Comparison of ENCODE assay signal across 25 mouse cellular contexts in the genomic region with DNA sequence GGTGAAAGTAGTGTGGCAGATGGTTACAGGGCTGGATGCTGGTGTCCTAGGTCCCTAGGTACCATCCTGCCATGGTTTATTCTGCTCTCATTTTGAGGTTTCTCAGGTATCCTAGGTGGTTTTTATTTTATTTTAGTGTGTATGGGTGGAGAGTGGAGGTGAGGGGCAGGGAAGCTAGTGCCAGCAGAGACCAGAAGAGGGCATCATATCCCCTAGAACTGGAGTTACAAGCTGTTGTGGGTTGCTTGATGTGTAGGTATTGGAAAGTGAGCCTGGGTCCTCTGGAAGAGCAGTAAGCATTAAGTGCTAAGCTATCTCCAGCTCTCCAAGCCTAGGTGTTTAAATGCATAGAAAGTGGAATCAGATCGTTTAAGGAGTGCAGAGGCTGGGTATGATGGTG. TPM values are rescaled to one million over a fixed set of nuclear protein-coding genes. Genes with fewer than 3 reads are reported as not detected.
A peak's percentile ranks its signal among the peaks of the same experiment; 100 is the strongest.
DNase-seq lines count a peak whose midpoint lies in the region; ATAC-seq and TF ChIP-seq lines count a peak whose summit lies in the region.
"Had no signal": no experiment of that assay in that cellular context is flagged by ENCODE, and none has a peak within 500 bp of the region (broad histone marks: within the 10 kb centered on the region; RNA-seq: fewer than 3 reads in every experiment).

No protein-coding gene starts in this region.

- H3K4me1 ChIP-seq in heart, postnatal 0 days (ENCODE audit: control insufficient read depth, insufficient read depth), result no peaks in the 10 kb centered on the region
- H3K4me1 ChIP-seq in heart, embryonic 10.5 days, result peaks cover 18% of the 10 kb centered on the region
- H3K4me1 ChIP-seq in lung, adult 2 months (ENCODE audit: control insufficient read depth, insufficient read depth, low read length), result peaks cover 7% of the 10 kb centered on the region
- peaks cover 14% of the 10 kb centered on the region for H3K4me1 ChIP-seq in E14TG2a.4 (replicated peaks; ENCODE audit: low read depth, low read length)

- no peaks in the 10 kb centered on the region for H3K36me3 ChIP-seq in heart, postnatal 0 days (replicated peaks; ENCODE audit: control insufficient read depth, insufficient read depth, low read length)
- H3K36me3 ChIP-seq in heart, embryonic 10.5 days, result no peaks in the 10 kb centered on the region
- no peaks in the 10 kb centered on the region for H3K36me3 ChIP-seq in E14TG2a.4 (ENCODE audit: insufficient read depth, low read length)
- H3K36me3 ChIP-seq in splenic B cell, adult 2 months (ENCODE audit: control insufficient read depth, insufficient read depth, low read length, poor library complexity, severe bottlenecking), result no peaks in the 10 kb centered on the region
- H3K36me3 ChIP-seq: forebrain, embryonic 12.5 days; limb, embryonic 15.5 days; lung, embryonic 15.5 days; midbrain, embryonic 15.5 days; stomach, embryonic 15.5 days had no signal

- TF ChIP-seq EP300 in heart, postnatal 0 days (IDR thresholded peaks at IDR 0.05; ENCODE audit: low read depth), result no peak

- no peak overlapping the region for H3K9ac ChIP-seq in heart, postnatal 0 days (replicated peaks; ENCODE audit: low read depth, low read length)
- H3K9ac ChIP-seq: forebrain, embryonic 12.5 days; hindbrain, embryonic 14.5 days; limb, embryonic 15.5 days; lung, embryonic 15.5 days; midbrain, embryonic 15.5 days; stomach, embryonic 15.5 days had no signal

- TF ChIP-seq POLR2A in lung, adult 2 months (IDR thresholded peaks at IDR 0.05; ENCODE audit: borderline replicate concordance, extremely low read depth, low read depth, low read length), result no peak

- no peak overlapping the region for H3K4me3 ChIP-seq in heart, postnatal 0 days (ENCODE audit: low read depth, low read length)
- H3K4me3 ChIP-seq in heart, embryonic 10.5 days, result no peak overlapping the region
- no peak overlapping the region for H3K4me3 ChIP-seq in lung, adult 2 months (replicated peaks; ENCODE audit: extremely low read depth, low read depth, low read length)
- H3K4me3 ChIP-seq in E14TG2a.4 (replicated peaks; ENCODE audit: low read length), result no peak overlapping the region
- H3K4me3 ChIP-seq: forebrain, embryonic 12.5 days; layer of hippocampus, adult 2 months; limb, embryonic 15.5 days; lung, embryonic 15.5 days; megakaryocyte, embryonic 14.5 days; midbrain, embryonic 15.5 days; myocyte; stomach, embryonic 15.5 days had no signal

- ATAC-seq in heart, postnatal 0 days (ENCODE audit: insufficient read depth, low read depth), result no peak
- ATAC-seq: midbrain, embryonic 15.5 days had no signal

- DNase-seq in heart, postnatal 0 days (ENCODE audit: low spot score), result no peak
- DNase-seq in heart, embryonic 10.5 days (ENCODE audit: low spot score), result no peak
- no peak for DNase-seq in lung, adult 2 months
- no peak for DNase-seq in lung, postnatal 4 days
- peak; percentile 47 for DNase-seq in splenic B cell, adult 2 months (ENCODE audit: low read depth, low spot score)
- no peak for DNase-seq in adrenal gland, postnatal 10 days
- DNase-seq: cerebellum, adult 9-10 months; gastrocnemius, postnatal 14 days; heart, postnatal 10 days; kidney, adult 18-20 months; kidney, postnatal 14 days; layer of hippocampus, postnatal 36 days; right cerebral cortex, postnatal 14 days had no signal

- 40% methylated on average over 1 of the region's 1 CpGs for WGBS in heart, postnatal 0 days
- WGBS in heart, embryonic 10.5 days, result 42% methylated on average over 1 of the region's 1 CpGs
- 39% methylated on average over 1 of the region's 1 CpGs for WGBS in lung, adult 2 months

- H3K27ac ChIP-seq in heart, postnatal 0 days (ENCODE audit: low read depth), result no peak overlapping the region
- no peak overlapping the region for H3K27ac ChIP-seq in heart, embryonic 10.5 days
- H3K27ac ChIP-seq: forebrain, embryonic 12.5 days; hindbrain, embryonic 14.5 days; layer of hippocampus, adult 2 months; limb, embryonic 15.5 days; lung, embryonic 15.5 days; midbrain, embryonic 15.5 days; stomach, embryonic 15.5 days had no signal

- H3K9me3 ChIP-seq in heart, postnatal 0 days (replicated peaks; ENCODE audit: control insufficient read depth, low read length), result no peaks in the 10 kb centered on the region
- H3K9me3 ChIP-seq in heart, embryonic 10.5 days, result no peaks in the 10 kb centered on the region
- no peaks in the 10 kb centered on the region for H3K9me3 ChIP-seq in E14TG2a.4 (ENCODE audit: low read length)
- H3K9me3 ChIP-seq: forebrain, embryonic 12.5 days; limb, embryonic 15.5 days; lung, embryonic 15.5 days; megakaryocyte, embryonic 14.5 days; midbrain, embryonic 15.5 days; stomach, embryonic 15.5 days had no signal

- no peak overlapping the region for H3K4me2 ChIP-seq in heart, postnatal 0 days (ENCODE audit: low read depth, low read length)
- H3K4me2 ChIP-seq: forebrain, embryonic 12.5 days; hindbrain, embryonic 14.5 days; limb, embryonic 15.5 days; lung, embryonic 15.5 days; midbrain, embryonic 15.5 days; stomach, embryonic 15.5 days had no signal

- 0 out of 2 replicates have a peak, but pooled peaks have one; percentile 16 for TF ChIP-seq CTCF in heart, postnatal 0 days (IDR thresholded peaks at IDR 0.05; ENCODE audit: low read depth)
- TF ChIP-seq CTCF in lung, adult 2 months (IDR thresholded peaks at IDR 0.05; ENCODE audit: insufficient read depth, low read length), result 0 out of 2 replicates have a peak, but pooled peaks have one; percentile 8
- TF ChIP-seq CTCF in E14TG2a.4 (conservative IDR thresholded peaks at IDR 0.05; ENCODE audit: low read length), result peak; percentile 10; the same call in 1 of the 2 replicates

- H3K27me3 ChIP-seq in heart, postnatal 0 days (ENCODE audit: control insufficient read depth, insufficient read depth, low read length), result no peaks in the 10 kb centered on the region
- peaks cover 5% of the 10 kb centered on the region; the same call in 1 of the 2 replicates for H3K27me3 ChIP-seq in heart, embryonic 10.5 days (ENCODE audit: insufficient read depth, poor library complexity, severe bottlenecking)
- peaks cover 21% of the 10 kb centered on the region for H3K27me3 ChIP-seq in E14TG2a.4 (ENCODE audit: insufficient read depth, low read length)
- H3K27me3 ChIP-seq in splenic B cell, adult 2 months (ENCODE audit: control insufficient read depth, insufficient read depth, low read length, poor library complexity, severe bottlenecking), result no peaks in the 10 kb centered on the region
- H3K27me3 ChIP-seq: limb, embryonic 15.5 days; lung, embryonic 15.5 days; stomach, embryonic 15.5 days had no signal

RNA-seq across cellular contexts. Expression of a gene that starts 4.3 kb away (rescaled TPM):
- total RNA-seq in heart, postnatal 0 days (2014; rRNA removed; ENCODE audit: low replicate concordance), result 235 and 267 TPM in 2 replicates
- 89.2 and 89.7 TPM in 2 replicates for polyA plus RNA-seq in heart, postnatal 0 days (2015; fragmentation: Nextera tagmentation; extraction: Ambion mirVana)
- 17.8 and 24.1 TPM in 2 replicates for polyA plus RNA-seq in heart, embryonic 10.5 days (2016; fragmentation: Nextera tagmentation; extraction: Ambion mirVana)
- 22.3 and 40.4 TPM in 2 replicates for polyA plus RNA-seq in lung, adult 2 months (2012; rRNA removed)
- 10 to 100 TPM; 67.6 to 81.9 TPM for total RNA-seq in adrenal gland, postnatal 10 days (2021)

RNA-seq across cellular contexts. Expression of a gene that starts 12.3 kb away (rescaled TPM):
- 0.93 TPM in 1 of 2 replicates, not detected in the other for total RNA-seq in heart, postnatal 0 days (2014; rRNA removed; ENCODE audit: low replicate concordance)
- polyA plus RNA-seq in heart, postnatal 0 days (2015; fragmentation: Nextera tagmentation; extraction: Ambion mirVana), result 0.64 and 1.8 TPM in 2 replicates
- 4.7 and 22.3 TPM in 2 replicates for polyA plus RNA-seq in heart, embryonic 10.5 days (2016; fragmentation: Nextera tagmentation; extraction: Ambion mirVana)
- 60.5 and 63.7 TPM in 2 replicates for polyA plus RNA-seq in lung, adult 2 months (2012; rRNA removed)
- 1 to 10 TPM in 1 of 2 experiments, under 1 TPM in 1; 0.70 to 1.2 TPM for total RNA-seq in adrenal gland, postnatal 10 days (2021)
- total RNA-seq: heart, postnatal 10 days; layer of hippocampus, adult 2 months; layer of hippocampus, postnatal 36 days; left cerebral cortex, postnatal 36 days had no signal
- polyA plus RNA-seq: cortical plate, adult 2 months; myocyte had no signal

RNA-seq across cellular contexts. Expression of a gene that starts 16.7 kb away (rescaled TPM):
- 16.0 and 25.6 TPM in 2 replicates for total RNA-seq in heart, postnatal 0 days (2014; rRNA removed; ENCODE audit: low replicate concordance)
- 4.9 and 7.9 TPM in 2 replicates for polyA plus RNA-seq in heart, postnatal 0 days (2015; fragmentation: Nextera tagmentation; extraction: Ambion mirVana)
- polyA plus RNA-seq in heart, embryonic 10.5 days (2016; fragmentation: Nextera tagmentation; extraction: Ambion mirVana), result 1.8 and 2.1 TPM in 2 replicates
- polyA plus RNA-seq in lung, adult 2 months (2012; rRNA removed), result 4.6 and 6.7 TPM in 2 replicates
- total RNA-seq in adrenal gland, postnatal 10 days (2021), result 10 to 100 TPM; 19.6 to 44.5 TPM

RNA-seq across cellular contexts. Expression of a gene that starts 28.7 kb away (rescaled TPM):
- total RNA-seq in heart, postnatal 0 days (2014; rRNA removed; ENCODE audit: low replicate concordance), result 43.0 and 45.6 TPM in 2 replicates
- 24.8 and 25.5 TPM in 2 replicates for polyA plus RNA-seq in heart, postnatal 0 days (2015; fragmentation: Nextera tagmentation; extraction: Ambion mirVana)
- polyA plus RNA-seq in heart, embryonic 10.5 days (2016; fragmentation: Nextera tagmentation; extraction: Ambion mirVana), result 20.5 and 23.8 TPM in 2 replicates
- polyA plus RNA-seq in lung, adult 2 months (2012; rRNA removed), result 88.3 and 102 TPM in 2 replicates
- total RNA-seq in adrenal gland, postnatal 10 days (2021), result 100 to 1,000 TPM; 117 to 148 TPM

RNA-seq across cellular contexts. Expression of a gene that starts 30.0 kb away (rescaled TPM):
- 77.7 and 108 TPM in 2 replicates for total RNA-seq in heart, postnatal 0 days (2014; rRNA removed; ENCODE audit: low replicate concordance)
- 89.8 and 96.1 TPM in 2 replicates for polyA plus RNA-seq in heart, postnatal 0 days (2015; fragmentation: Nextera tagmentation; extraction: Ambion mirVana)
- 135 and 147 TPM in 2 replicates for polyA plus RNA-seq in heart, embryonic 10.5 days (2016; fragmentation: Nextera tagmentation; extraction: Ambion mirVana)
- 38.5 and 53.8 TPM in 2 replicates for polyA plus RNA-seq in lung, adult 2 months (2012; rRNA removed)
- 10 to 100 TPM; 66.8 to 71.4 TPM for total RNA-seq in adrenal gland, postnatal 10 days (2021)
